Mouse (Mus musculus) embryo, embryonic 11.5 days (tissue): ENCODE data around the gene Tmem107.

Experiments
- DNase-seq: peaks from one replicate; pipeline ENCODE4 v3.0.0-alpha.2; 2012; ENCODE audit warnings: low read depth, low spot score

Tmem107 gene

DNA sequence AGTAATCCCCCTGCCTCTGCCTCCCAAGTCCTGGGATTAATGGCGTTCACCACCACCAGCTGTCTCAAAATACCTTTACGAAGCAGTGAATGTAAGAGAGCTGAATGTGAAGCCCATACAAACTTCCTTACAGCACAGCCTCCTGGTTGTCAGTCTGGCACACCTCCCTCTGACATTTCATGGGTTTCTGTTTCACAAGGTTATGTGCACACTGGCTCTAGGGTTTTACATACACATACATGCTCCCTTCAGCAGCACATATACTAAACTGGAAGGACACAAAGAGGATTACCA is 4.1 kb downstream of the Tmem107 start:
- no peak for DNase-seq

DNA sequence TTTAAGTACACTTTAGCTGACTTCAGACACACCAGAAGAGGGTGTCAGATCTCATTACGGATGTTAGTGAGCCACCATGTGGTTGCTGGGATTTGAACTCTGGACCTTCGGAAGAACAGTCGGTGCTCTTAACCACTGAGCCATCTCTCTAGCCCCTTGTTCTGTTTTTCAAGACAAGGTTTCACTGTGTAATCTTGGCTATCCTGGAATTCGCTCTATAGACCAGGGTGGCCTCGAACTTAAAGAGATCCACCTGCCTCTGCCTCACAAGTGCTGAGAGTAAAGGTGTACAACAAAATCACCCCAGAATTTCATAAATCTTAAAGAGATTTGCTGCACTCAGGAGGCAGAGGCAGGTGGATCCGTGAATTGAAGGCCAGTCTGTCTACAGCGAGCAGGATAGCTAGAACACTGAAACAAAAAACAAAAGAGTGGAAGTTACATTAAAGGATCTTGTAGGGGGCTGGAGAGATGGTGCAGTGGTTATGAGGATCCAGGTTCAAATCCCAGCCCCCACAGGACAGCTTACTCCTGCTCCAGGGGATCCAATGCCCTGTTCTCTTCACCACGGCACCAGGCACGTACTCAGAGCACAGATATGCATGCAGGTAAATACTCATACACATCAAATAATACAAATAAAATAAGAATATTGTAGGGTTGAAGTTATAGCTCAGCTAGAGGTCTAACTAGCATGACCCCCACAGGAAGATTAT is 5.3 kb downstream of the Tmem107 start:
- no peak for DNase-seq

DNA sequence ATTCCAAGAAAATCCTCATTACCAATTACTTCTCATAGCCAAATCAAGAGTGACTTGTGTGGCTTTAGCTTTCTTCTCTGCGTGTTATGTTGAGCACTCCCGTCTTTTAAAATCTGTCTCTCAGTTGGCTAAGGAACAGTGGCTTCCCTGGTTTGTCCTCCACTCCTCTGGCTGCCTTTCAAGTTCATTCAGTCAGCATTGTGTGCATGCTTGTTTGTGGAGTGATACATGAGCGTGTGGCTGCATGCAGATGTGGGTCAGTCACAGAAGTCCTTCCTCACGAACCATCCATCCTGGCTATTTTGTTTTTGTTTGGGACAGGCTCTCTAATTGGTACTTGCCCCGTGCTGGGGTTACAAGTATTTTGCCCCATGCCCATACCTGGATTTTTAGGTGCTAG is 6.0 kb downstream of the Tmem107 start:
- DNase-seq, result no peak

DNA sequence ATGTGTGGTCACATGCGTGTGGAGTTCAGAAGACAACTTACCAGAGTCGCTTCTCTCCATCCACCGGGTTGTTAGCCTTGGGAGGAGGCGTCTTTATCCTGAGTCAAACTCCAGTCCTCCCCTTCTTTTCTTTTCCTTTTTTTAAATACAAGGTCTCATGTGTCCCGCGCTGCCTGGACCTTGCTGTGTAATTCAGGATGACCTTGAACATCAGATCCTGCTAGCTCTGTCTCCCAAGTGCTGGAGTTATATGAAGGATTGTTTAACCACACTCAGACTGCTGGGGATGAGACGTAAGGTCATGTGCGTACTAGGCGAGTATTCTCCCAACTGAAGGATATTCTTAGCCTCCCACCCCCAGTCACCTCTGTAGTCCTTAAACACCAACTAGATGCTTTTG is 6.7 kb downstream of the Tmem107 start:
- no peak for DNase-seq

DNA sequence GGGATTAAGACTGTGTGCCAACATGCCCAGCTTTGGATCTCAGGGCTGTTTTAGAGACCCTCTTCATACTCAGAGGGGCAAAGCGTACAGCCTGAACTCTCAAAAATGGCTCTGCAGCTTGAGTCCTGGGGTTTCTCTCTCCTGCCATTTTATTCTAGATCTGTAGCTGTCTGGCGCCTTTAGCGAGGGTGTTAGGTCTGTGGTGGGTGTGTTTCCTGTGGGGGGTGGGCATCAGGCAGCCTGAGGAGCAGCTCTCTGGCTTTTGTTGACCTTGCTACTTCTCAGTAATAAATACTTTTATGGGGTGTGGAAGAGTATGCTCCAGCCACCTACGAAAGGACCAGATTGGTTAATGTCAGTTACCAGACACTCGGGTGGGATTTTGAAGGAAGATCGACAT is 7.4 kb downstream of the Tmem107 start:
- no peak for DNase-seq

DNA sequence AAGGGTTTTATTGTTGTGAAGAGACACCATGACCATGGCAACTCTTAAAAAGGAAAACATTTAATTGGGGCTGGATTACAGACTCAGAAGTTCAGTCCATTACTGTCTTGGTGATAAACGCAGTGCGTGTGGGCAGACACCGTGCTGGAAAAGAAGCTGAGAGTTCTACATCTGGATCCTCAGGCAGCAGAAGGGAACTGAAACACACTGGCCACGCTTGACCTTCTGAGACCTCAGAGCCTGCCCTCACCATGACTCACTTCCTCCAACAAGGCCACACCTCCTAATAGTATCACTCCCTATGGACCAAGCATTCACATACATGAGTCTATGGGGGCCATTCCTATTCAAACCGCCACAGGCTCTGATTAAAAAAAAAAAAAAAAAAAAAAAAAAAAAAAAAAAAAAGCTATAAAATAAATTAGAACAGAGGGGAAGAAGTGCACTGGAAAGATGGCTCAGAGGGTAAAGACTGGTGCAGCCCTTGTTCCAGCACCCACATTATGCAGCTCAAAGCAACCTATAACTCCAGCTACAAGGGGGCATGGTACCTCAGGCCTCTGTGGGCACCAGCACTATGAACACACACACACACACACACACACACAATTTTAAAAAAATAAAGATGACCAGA is 8.3 kb downstream of the Tmem107 start:
- no peak for DNase-seq

DNA sequence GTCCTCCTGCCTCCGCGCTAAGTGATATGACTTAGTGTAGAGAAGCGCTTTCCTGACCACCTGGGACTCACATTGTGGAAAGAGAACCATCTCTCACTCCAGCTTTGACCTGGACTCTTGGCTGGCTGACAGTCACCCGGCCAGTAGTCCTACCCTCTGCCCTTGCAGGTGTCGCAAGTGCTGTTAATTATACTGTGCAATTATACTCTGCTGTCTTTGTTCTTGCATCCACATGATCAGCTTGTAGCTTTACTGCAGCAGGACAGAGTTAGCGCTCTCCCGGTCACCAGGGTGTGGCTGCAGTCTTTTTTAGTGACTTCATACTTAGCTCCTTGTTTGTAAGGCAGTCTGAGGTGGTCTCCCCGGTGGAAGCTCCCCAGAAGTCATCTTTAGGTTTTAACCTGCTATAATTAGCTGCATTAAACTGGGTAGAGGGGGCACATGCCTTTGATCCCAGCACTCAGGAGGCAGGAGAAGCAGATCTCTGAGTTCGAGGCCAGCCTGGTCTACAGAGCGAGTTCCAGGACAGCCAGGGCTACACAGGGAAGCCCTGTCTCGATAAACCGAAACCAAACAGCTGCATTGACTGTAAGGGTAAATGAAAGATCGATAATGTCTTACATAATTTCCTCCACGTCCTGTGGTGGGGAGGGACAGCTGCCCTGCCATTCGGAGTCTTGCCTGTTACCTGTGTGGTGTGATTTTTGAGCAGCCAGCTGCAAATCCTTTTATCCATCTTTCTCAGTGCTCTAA is 9.7 kb downstream of the Tmem107 start:
- no peak for DNase-seq

- no peak for DNase-seq
Measured at GRCm38 (mm10) chr11:69080855-69081222, 10.2 kb downstream of the Tmem107 start.

DNA sequence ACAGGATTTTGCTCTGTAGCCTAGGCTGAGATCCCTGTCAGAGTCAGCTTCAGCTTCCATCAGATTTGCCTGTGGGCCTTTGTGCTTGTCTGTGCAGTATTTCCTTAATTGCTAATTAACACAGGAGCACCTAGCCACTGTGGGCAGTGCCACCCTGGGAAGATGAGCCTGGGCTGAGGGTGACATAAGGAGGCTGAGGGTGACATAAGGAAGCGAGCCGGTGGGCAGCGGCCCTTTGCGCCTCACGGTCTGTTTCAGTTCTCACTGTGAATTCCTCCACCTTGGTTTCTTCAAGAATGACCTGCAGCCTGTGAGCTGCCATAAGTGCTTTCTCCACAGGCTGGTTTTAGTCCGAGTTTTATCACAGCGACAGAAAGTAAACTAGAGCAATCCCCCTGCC is 11.0 kb downstream of the Tmem107 start:
- no peak for DNase-seq

GRCm38 (mm10) chr11:69085608-69086007 is 15.0 kb downstream of the Tmem107 start:
- DNase-seq, result no peak

DNA sequence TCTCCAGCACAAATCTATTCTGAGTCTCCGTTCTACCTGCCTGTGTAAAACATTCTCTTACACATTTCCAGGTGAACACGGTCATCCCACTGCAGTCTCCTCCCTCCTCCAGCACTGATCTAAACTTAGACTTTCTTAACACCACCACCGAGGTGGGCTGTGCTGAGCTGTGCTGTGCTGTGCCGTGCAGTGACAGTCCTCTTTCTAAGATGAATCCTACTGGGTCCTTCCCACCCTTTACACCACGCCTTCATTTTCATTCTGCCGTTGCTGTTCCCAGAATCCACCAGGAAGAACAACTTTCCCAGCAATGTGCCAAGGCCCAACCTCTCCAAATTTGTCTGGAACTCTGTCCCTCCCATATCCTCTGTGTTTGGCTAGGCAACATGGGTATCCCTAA is 15.8 kb downstream of the Tmem107 start:
- DNase-seq, result no peak

GRCm38 (mm10) chr11:69087082-69087481 is 16.5 kb downstream of the Tmem107 start:
- no peak for DNase-seq

- no peak for DNase-seq
Measured at GRCm38 (mm10) chr11:69087597-69087996, 17.0 kb downstream of the Tmem107 start.

DNA sequence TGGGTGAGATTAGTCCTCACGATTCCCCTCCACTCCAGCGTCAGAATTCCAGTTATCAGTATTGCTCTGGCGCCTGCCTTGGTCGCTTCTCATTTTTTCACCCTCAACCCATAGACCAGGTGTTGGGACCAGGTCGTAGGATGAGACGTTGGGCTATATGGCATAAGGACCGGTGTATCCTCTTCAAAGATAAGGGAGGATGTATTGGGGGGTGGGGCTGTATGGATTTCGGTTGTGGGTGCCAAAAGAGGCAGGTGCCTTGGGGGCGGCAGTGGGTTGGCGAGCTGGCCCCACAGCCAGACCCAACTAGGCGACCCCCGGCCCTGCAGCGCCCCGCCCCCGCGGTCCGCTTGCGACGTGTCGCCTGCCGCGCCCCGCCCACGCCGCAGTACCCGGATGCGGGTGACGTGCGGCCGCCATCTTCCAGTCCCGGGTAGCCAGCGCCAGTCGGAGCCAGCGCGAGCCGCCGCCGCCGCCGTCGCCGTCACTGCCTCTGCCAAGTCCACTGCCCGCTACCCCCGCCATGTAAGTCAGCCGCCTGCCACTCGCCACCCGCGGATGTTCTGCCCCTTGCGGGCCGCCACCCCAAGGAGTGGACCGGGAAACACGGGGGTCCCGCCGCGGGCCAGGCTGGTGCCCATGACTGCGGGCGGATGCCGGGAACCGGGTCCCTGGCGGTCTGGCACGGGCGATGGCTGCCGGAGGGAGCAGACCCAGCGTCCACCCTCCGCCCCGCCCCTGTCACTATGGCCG is 17.7 kb downstream of the Tmem107 start, which contains the start of gene Vamp2:
Vamp2 (plus strand) TSS at position 388 of the 753 bp plus-strand sequence.
- DNase-seq, result peak; percentile 84

GRCm38 (mm10) chr11:69088856-69089615 is 18.4 kb downstream of the Tmem107 start:
- DNase-seq, result no peak

DNA sequence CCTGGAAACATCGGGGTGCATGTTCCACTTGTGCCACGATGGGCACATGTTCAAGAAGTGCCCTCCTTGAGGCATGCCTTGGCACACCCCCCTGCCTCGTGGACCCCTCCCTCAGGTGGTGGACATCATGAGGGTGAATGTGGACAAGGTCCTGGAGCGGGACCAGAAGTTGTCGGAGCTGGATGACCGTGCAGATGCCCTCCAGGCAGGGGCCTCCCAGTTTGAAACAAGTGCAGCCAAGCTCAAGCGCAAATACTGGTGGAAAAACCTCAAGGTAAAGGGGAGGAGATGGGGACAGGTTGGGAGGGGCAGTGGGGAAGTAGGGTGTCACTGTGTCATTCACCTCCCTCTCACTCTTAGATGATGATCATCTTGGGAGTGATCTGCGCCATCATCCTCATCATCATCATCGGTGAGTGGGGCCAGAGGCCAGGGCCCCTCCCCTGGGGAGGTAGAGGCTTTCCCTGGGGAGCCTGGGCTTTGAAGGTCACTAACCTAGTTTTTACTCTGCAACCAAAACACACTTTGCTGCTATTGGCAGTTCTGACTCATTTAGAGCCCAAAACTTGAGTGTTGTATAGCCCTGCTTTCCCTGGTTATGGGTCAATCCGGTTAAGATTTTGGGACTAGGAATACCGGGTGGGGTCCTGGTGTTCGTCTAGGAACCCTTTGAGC is 19.1 kb downstream of the Tmem107 start:
- no peak for DNase-seq

- no peak for DNase-seq
Measured at GRCm38 (mm10) chr11:69090367-69090766, 19.8 kb downstream of the Tmem107 start.

GRCm38 (mm10) chr11:69091566-69092385 is 21.2 kb downstream of the Tmem107 start:
- DNase-seq, result no peak

DNA sequence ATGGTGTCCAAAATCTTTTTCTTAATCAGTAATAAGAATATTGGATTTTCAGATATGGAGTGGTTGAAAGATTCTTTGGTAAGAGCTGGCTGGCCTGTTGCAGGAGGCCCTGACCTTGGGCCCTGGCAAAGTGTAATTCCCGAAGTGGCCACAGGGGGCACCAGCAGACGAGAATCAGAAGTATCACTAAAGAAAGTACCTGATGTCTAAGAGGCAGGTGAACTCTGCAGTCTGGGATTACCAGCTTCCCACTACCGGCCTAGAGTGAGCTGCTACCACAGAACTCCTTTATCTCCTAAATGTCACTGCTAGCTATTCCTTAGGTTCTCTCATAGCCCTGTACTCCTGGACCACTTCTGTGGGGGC is 21.8 kb downstream of the Tmem107 start:
- no peak for DNase-seq

DNA sequence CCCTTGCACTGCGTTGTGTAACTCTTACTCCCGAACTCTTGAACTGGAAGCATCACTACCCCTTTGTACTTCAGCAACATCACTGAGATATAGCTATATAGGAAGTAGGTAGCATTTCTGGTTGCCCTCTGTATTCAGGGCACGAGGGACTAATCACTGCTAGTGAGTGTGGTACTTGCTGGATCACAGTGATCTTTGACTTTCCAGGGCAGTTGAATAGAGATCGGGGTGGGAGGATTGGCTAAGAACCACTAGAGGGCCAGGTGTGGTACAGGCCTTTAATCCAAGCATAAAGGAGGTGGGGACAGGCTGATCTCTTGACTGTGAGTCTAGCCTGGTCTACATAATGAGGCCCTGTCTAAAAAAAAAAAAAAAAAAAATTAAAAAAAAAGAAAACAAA is 22.3 kb downstream of the Tmem107 start:
- DNase-seq, result no peak
